Mouse (Mus musculus): Measurements from ENCODE around the gene Prr5l.

Gene Prr5l

DNA sequence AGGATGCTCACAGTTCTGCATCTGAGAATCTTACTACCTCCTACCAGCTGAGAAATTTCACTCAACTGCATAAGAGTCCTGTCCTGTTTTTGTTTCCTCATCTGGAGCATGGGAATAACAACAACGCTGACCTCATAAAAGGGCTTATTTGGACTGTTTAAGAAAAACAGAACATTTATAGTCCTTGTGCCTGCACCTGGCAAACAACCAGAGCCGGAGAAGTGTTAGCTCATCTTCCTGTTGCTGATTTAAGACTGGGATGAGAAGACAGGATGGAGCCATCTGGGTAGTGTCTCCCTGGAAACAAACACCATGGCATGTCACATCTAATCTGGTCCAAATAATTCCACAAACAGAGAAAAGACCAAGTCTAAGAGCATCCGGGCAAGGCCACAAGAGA, 149.3 kb downstream of the Prr5l start:
- ATAC-seq (ENCODE audit: insufficient number of reproducible peaks, low FRiP score, low TSS enrichment), result no peak

DNA sequence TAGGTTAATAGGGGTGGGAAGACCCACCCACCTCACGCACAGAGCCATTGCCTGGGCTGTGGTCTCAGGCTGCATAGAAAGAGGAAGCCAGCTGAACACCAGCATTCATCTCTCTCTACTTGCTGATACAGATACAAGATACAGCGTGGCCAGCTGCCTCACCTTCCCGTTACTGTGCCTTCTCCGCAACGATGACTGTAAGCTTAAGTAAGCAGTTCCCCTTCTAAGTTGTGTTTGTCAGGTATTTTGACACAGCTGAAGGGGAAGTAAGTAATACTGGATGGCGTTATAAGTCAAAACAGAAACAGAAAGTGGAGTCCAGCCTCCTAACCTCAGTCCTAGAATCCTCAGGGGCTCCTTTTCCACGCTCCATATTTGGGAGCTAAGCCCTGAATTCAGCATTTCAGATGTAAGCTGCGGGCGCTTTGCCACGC, 150.0 kb downstream of the Prr5l start:
- no peak for ATAC-seq (ENCODE audit: insufficient number of reproducible peaks, low FRiP score, low TSS enrichment)

GRCm38 (mm10) chr2:101730972-101731371, 151.9 kb downstream of the Prr5l start:
- ATAC-seq (ENCODE audit: insufficient number of reproducible peaks, low FRiP score, low TSS enrichment), result no peak

DNA sequence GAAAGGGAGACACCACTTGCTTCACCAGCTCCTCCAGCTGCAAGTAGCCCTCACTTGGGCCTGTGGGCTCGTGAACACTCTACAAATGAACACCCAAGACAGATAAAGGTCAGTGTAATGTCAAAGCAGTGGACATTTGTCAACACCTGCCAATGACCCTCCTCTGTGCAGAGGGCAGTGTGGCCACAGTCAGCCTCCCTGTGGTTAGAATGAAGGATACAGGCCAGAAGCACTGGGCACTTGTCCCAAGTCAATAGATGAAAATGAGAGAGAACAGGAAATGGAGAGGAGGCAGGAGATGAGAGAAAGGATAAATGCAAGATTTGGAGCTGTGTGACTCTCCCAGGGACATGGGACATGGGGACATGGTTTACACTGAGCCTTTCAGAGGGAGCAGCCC, 153.4 kb downstream of the Prr5l start:
- no peak for ATAC-seq (ENCODE audit: insufficient number of reproducible peaks, low FRiP score, low TSS enrichment)

- ATAC-seq (ENCODE audit: insufficient number of reproducible peaks, low FRiP score, low TSS enrichment), result no peak
Observed at GRCm38 (mm10) chr2:101727787-101728186, 155.0 kb downstream of the Prr5l start.

DNA sequence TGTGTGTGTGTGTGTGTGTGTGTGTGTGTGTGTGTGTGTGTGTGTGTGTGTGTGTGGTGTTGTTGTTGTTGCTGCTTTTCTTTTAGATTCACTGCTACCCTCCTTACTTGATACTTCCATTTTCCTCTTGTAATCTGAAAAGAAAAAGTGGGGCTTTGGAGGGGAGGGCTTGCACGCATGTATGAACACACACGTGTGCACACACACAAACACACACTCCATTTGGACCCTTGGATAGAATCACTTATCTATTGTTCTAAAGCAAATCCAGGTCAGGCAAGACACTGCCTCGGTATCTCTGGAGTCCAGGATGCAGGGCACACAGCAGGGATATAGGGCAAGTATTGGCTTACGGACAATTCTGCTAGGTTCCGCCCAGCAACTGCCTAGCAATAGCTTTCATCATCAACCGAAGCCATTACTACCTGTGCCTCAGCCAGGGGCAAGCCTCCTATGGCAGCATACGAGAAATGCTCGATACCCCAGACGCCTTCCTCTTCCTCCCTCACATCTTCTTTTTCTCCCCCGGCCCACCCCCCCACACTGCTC, 159.4 kb downstream of the Prr5l start:
- ATAC-seq (ENCODE audit: insufficient number of reproducible peaks, low FRiP score, low TSS enrichment), result no peak

DNA sequence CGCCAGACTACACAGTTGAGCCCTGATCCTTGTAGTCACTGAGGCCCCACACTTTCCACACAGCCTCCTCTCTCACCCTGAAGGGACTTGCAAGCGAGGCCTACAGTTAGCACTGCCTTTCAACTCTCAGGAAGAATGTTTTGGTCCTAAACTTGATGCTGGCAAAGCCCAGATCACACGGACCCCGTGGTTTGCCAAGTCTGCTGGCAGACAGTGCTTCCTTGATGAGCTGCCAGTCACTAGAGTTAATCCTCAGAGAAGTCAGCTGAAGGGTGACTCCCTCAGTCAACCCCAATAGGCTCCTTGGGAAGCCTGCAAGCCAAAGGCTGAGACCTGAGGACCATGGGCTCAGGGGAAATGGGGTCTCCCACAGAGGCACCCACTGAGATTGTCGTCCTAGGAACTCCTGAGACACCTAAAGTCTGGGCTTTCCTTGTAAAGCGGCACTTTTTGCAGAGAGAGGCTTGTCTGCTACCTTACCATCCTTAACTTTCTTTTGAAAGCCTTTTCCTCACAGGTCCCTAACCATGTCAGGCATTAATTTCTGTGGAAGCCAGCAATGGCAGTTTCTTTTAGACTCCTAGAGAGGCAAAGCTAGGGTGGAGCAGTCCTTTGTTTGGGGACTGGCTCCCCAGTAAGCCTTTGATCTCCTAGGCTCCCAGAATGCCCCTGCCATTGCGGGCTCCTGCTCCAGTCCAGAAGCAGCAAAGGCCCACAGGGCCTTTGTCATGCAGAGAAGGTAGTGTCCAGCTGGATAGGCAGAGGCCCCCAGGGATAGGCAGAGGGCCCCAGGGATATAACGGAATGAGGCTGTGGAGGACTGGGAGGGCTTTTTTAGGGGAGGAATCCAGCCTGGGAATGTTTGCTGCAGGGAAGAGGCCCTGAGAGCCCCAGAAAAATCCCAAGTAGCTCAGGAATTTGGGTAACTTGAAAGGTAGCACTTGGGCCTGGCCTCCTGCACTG, 160.2 kb downstream of the Prr5l start:
- ATAC-seq (ENCODE audit: insufficient number of reproducible peaks, low FRiP score, low TSS enrichment), result no peak

- no peak for ATAC-seq (ENCODE audit: insufficient number of reproducible peaks, low FRiP score, low TSS enrichment)
Observed at GRCm38 (mm10) chr2:101721835-101722234, 161.0 kb downstream of the Prr5l start.

- ATAC-seq (ENCODE audit: insufficient number of reproducible peaks, low FRiP score, low TSS enrichment), result no peak
Observed at GRCm38 (mm10) chr2:101717162-101717561, 165.7 kb downstream of the Prr5l start.

DNA sequence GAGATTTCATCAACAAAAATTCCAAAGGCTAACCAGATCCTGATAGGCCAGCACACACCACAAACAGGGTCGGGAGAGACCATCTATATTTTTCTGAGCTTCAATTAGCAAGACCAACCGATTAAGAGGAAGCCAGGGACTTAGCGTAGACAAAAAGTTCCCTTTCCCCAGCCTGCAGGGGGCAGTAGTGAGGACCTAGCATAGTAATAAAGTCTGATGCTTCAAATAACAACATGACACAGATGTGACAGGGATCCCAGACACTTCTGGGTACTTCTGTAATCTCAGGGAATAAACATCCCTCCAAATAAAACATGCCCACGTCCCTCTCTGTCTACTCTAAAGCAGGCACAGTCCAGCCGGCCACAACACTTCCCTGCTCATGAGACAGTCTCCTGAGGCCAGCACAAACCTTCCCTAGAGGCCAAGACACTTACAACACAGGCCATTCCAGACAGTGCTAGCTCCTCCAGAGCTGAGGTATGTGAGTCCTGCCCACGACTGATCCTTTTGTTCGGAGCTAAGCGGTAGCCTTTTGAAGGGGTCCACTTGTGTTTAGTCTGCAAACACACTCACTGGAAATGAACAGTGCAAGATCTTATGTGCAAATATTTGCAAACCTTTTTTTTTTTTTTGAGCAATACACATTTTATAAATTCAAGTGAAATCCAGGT, 167.0 kb downstream of the Prr5l start:
- no peak for ATAC-seq (ENCODE audit: insufficient number of reproducible peaks, low FRiP score, low TSS enrichment)

DNA sequence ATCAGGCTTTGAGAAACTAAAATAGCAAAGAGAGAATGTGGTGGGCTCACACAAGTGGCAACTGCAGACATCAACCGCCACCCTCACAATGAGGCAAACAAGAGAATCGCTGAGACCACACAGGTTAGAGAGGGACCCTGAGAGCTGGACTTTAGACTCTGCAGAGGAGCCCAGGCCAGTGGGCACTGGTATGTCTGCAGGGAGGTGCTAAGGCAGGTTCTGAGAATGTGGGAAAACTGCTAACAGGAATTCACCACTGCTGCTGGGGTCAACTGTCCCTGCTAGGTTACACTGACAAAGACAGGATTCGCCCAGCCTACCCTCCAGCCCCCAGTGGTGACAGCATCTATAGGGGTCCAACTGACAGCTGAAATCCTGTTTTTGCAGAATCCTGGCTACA, 171.2 kb downstream of the Prr5l start:
- no peak for ATAC-seq (ENCODE audit: insufficient number of reproducible peaks, low FRiP score, low TSS enrichment)

GRCm38 (mm10) chr2:101705941-101706485, 176.8 kb downstream of the Prr5l start:
- ATAC-seq (ENCODE audit: insufficient number of reproducible peaks, low FRiP score, low TSS enrichment), result no peak

GRCm38 (mm10) chr2:101699284-101699683, 183.5 kb downstream of the Prr5l start:
- no peak for ATAC-seq (ENCODE audit: insufficient number of reproducible peaks, low FRiP score, low TSS enrichment)

GRCm38 (mm10) chr2:101695584-101695983, 187.2 kb downstream of the Prr5l start:
- ATAC-seq (ENCODE audit: insufficient number of reproducible peaks, low FRiP score, low TSS enrichment), result no peak

DNA sequence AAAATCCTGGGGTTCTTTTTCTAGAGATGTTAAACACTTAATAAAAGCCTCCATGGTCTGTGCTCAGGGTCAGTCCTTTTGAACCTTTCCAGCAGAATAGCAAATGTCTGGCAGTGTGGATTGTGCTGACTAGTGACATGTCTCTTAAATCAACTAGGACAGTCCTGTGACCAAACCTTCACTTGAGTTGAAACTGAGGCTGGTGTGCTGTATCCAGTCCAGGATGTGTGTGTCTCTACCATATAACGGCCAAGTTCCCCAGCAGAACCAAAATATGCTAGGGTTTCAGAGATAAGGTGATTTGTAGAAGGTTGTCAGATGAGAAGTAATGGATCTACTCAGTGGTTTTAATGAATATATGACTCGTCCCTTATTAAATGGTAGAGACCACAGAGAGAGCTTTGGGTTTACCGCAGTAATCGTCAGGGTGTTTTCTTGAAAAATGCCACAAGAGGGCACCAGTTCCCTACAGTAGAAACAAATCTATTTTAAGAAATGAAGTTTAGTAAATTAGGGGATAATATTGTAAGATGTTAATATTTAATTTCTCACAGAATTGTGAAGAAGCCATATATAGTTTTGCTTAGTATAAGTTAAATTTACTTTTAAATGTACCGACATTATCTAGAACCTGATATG, 189.1 kb downstream of the Prr5l start:
- ATAC-seq (ENCODE audit: insufficient number of reproducible peaks, low FRiP score, low TSS enrichment), result no peak

GRCm38 (mm10) chr2:101693043-101693442, 189.8 kb downstream of the Prr5l start:
- no peak for ATAC-seq (ENCODE audit: insufficient number of reproducible peaks, low FRiP score, low TSS enrichment)

DNA sequence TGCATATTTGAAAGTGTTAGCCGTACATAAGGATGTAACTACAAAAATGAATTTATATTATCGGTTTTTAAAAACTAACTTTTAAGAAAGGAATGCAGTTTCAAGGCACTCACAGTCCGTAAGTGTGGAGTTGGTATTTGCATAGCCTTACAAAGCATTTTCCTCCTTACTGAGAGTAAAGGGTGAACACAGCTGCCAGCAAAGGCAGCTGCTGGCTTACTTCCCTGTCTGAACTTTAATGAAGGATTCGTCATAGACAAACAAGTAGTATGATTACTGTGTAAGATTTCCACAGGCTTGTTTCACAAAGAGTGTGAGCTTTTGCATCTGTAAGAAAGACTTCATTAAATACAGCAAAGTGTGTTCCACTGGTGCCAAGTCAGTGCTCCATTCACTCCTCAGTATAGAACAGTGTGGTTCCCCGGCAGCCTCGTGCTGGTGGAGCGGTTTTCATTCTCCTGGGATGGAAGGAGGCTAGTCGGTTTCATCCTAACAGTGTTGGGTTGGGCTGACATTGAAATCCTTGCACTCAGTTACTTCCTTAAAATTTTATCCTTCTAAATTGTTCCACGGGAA, 192.5 kb downstream of the Prr5l start:
- no peak for ATAC-seq (ENCODE audit: insufficient number of reproducible peaks, low FRiP score, low TSS enrichment)

DNA sequence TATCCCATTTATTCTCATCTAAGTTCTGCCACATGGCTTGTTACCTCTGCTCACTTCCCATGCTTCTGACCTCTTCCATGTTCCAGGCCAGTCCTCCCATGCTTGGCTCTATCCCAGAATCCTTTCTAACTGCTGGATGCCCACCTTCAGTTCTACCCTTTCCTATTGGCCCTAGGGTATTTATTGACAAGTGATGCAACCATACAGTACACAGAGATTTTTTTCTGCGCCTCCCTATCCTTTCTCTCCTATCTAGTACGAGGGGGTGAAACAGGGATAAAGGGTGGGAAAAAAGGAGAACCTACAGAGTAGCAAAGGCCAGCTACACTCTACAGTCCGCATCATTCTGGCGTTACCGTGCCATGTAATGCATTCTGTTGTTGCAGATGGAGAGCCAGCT, 194.8 kb downstream of the Prr5l start:
- ATAC-seq (ENCODE audit: insufficient number of reproducible peaks, low FRiP score, low TSS enrichment), result no peak

- ATAC-seq (ENCODE audit: insufficient number of reproducible peaks, low FRiP score, low TSS enrichment), result no peak
Observed at GRCm38 (mm10) chr2:101684421-101684820, 198.4 kb downstream of the Prr5l start.

DNA sequence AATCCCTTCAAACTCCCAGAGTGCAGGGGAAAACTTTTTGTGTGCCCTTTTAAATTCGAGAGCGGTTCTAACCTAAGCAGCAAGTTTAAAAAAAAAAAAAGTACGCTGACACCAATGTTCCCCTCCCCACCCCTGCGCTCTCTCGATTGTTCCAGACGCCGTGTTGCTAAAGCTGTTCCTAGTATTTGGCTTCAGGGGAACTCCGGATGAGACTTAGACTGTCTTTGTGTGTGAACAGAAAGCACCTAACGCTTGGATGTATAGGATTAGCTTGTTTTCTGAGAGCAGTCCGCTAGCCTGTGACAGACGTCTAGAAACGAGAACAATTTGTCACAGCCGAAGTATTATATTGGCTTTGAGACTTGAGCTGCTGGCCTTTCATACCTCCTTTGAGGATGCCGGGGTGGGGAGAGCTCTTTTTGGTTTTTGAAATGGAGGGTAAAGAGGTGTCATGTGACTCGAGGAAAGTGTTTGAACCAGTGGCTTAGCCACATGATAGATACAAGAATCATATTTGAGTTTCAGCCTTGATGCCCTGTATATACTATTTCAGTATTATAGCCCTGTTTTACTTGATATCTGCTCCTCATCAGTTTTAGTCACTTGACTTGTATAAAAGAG, 203.6 kb downstream of the Prr5l start:
- no peak for ATAC-seq (ENCODE audit: insufficient number of reproducible peaks, low FRiP score, low TSS enrichment)
